Mouse (Mus musculus) ES-Bruce4 (cell line): ENCODE data around the gene Snx25.

Experiments used
- CTCF ChIP-seq: IDR thresholded peaks from one replicate; pipeline ENCODE4 v1.8.1; 2011; ENCODE audit warnings: low read depth, low read length
- POLR2A ChIP-seq: IDR thresholded peaks from one replicate; pipeline ENCODE4 v1.8.1; 2011; ENCODE audit warnings: low read length; ENCODE audit not compliant: insufficient read depth

DNA sequence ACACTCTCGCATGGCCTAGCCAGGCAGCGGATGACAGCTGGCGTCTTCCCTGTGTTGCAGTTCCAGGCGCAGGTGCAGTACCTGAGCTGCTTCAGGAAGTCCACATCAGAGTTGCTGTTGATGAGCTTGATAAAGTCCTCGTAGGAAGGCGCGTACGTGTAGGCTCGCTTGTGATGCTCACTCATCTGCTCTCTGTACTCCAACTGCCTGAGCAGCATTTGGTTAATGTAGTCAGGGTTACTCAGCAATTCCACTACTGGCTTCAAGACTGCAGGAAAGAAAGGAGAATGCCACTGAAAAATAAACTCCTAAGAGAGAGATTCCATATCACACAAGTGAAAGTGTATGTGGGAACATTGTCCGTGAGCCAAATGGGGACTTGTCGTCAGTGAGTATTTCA lies 48.5 kb downstream of the Snx25 start:
- no peak for TF ChIP-seq POLR2A
- no peak for TF ChIP-seq CTCF
